In genomic region chr13:102391911-102392310, GRCm38 (mm10) we compare ENCODE assay signal across 22 mouse cellular contexts.
DNase-seq lines count a peak whose midpoint lies in the region; ATAC-seq and TF ChIP-seq lines count a peak whose summit lies in the region.
"Had no signal": no experiment of that assay in that cellular context is flagged by ENCODE, and none has a peak within 500 bp of the region (broad histone marks: within the 10 kb centered on the region; RNA-seq: fewer than 3 reads in every experiment).

No protein-coding gene starts in this region.

- no peak overlapping the region for H3K4me2 ChIP-seq in heart, embryonic 14.5 days (ENCODE audit: low read length)
- H3K4me2 ChIP-seq in kidney, embryonic 15.5 days = no peak overlapping the region
- H3K4me2 ChIP-seq: embryonic facial prominence, embryonic 15.5 days; hindbrain, embryonic 12.5 days had no signal

- TF ChIP-seq CTCF in heart, adult 2 months (IDR thresholded peaks at IDR 0.05) = no peak

- peaks cover 6% of the 10 kb centered on the region; the same call in 1 of the 2 replicates for H3K9me3 ChIP-seq in heart, embryonic 14.5 days (ENCODE audit: control insufficient read depth, low read length)
- no peaks in the 10 kb centered on the region for H3K9me3 ChIP-seq in kidney, embryonic 15.5 days (replicated peaks)
- H3K9me3 ChIP-seq: embryonic facial prominence, embryonic 15.5 days; hindbrain, embryonic 12.5 days had no signal

- no peak overlapping the region for H3K4me3 ChIP-seq in heart, adult 2 months
- H3K4me3 ChIP-seq in heart, embryonic 14.5 days (ENCODE audit: control insufficient read depth in 1 of 2, insufficient read depth in 1 of 2, low read depth in 1 of 2, low read length in 2 of 2) = no peak overlapping the region
- no peak overlapping the region for H3K4me3 ChIP-seq in kidney, embryonic 15.5 days (replicated peaks)
- H3K4me3 ChIP-seq: embryonic facial prominence, embryonic 15.5 days; erythroblast, embryonic 14.5 days; forebrain, embryonic 10.5 days; gastrocnemius, adult 2 months; hindbrain, embryonic 12.5 days had no signal

- 53% methylated on average over 2 of the region's 2 CpGs for WGBS in heart, adult 2 months
- 42% methylated on average over 2 of the region's 2 CpGs for whole genome bisulfite sequencing in heart, embryonic 14.5 days
- 64% methylated on average over 2 of the region's 2 CpGs for WGBS in kidney, embryonic 15.5 days

- H3K4me1 ChIP-seq in heart, adult 2 months (ENCODE audit: control insufficient read depth, insufficient read depth, low read length) = peaks cover 2% of the 10 kb centered on the region
- H3K4me1 ChIP-seq in heart, embryonic 14.5 days (ENCODE audit: control insufficient read depth in 2 of 2, insufficient read depth in 2 of 2, low read length in 2 of 2) = peaks cover 7 to 12% of the 10 kb centered on the region in 2 experiments
- peaks cover 22% of the 10 kb centered on the region for H3K4me1 ChIP-seq in kidney, embryonic 15.5 days
- H3K4me1 ChIP-seq: embryonic facial prominence, embryonic 15.5 days had no signal

- intact Hi-C loops in heart, adult 2 months (cut with DNase I) = loop anchor here (2.0 to 10.0 kb wide), 2 partner anchors 65 to 253 kb away; no protein-coding TSS in a partner anchor
- intact Hi-C loops in heart, postnatal 36 days (cut with DNase I) = loop anchor here (5.0 kb wide), 1 partner anchor 60 kb away; no protein-coding TSS in a partner anchor
- intact Hi-C loops in heart, postnatal 25 days (cut with DNase I) = loop anchor here (5.0 kb wide), 1 partner anchor 65 kb away; no protein-coding TSS in a partner anchor
- intact Hi-C loops in heart, postnatal 10 days (cut with DNase I) = no loop called here

- no peak for TF ChIP-seq EP300 in heart, adult 2 months (IDR thresholded peaks at IDR 0.05; ENCODE audit: insufficient read depth, low read depth, low read length)

- H3K36me3 ChIP-seq in heart, adult 2 months (ENCODE audit: control insufficient read depth, insufficient read depth, low read length) = peaks cover 3% of the 10 kb centered on the region
- H3K36me3 ChIP-seq in heart, embryonic 14.5 days (ENCODE audit: control insufficient read depth, insufficient read depth, low read length) = no peaks in the 10 kb centered on the region
- H3K36me3 ChIP-seq in kidney, embryonic 15.5 days = no peaks in the 10 kb centered on the region
- H3K36me3 ChIP-seq: embryonic facial prominence, embryonic 15.5 days; forebrain, embryonic 10.5 days; hindbrain, embryonic 12.5 days had no signal

- peak overlapping the region; percentile 80 for H3K27ac ChIP-seq in heart, adult 2 months
- H3K27ac ChIP-seq in heart, embryonic 14.5 days (replicated peaks in 1 of 2; ENCODE audit: control insufficient read depth in 1 of 2, insufficient read depth in 1 of 2, low read depth in 2 of 2, low read length in 2 of 2) = peak overlapping the region; percentile 51 to 83
- H3K27ac ChIP-seq in kidney, embryonic 15.5 days = peak overlapping the region; percentile 82
- H3K27ac ChIP-seq: embryonic facial prominence, embryonic 15.5 days; forebrain, embryonic 10.5 days; gastrocnemius, adult 2 months; hindbrain, embryonic 12.5 days had no signal

- no peak; the same call in 1 of the 2 replicates for ATAC-seq in heart, embryonic 14.5 days (ENCODE audit: insufficient number of reproducible peaks, insufficient read depth, low FRiP score, low read depth)
- ATAC-seq in kidney, embryonic 15.5 days (replicated peaks; ENCODE audit: low FRiP score) = no peak
- ATAC-seq: forebrain, embryonic 14.5 days; hindbrain, embryonic 16.5 days; inflammation-experienced regulatory T-cells, adult 6 months; intestine, postnatal 0 days had no signal

- TF ChIP-seq POLR2A in heart, adult 2 months (IDR thresholded peaks at IDR 0.05; ENCODE audit: insufficient read depth, low read depth, low read length) = no peak

- no peak overlapping the region for H3K9ac ChIP-seq in heart, adult 2 months (ENCODE audit: low read depth, low read length)
- no peak overlapping the region for H3K9ac ChIP-seq in heart, embryonic 14.5 days (ENCODE audit: low read length)
- H3K9ac ChIP-seq in kidney, embryonic 15.5 days = no peak overlapping the region
- H3K9ac ChIP-seq: embryonic facial prominence, embryonic 15.5 days; hindbrain, embryonic 12.5 days had no signal

- no peaks in the 10 kb centered on the region for H3K79me2 ChIP-seq in heart, adult 2 months (replicated peaks; ENCODE audit: control insufficient read depth, insufficient read depth, low read length)

- DNase-seq in heart, adult 2 months = no peak
- no peak for DNase-seq in heart, postnatal 36 days
- DNase-seq in heart, postnatal 25 days (ENCODE audit: low spot score) = no peak
- DNase-seq in kidney, postnatal 10 days = no peak
- DNase-seq in heart, postnatal 10 days = peak; percentile 25
- DNase-seq: adrenal gland, postnatal 10 days; cerebellum, adult 11 months; cerebellum, adult 8-10 months; cerebellum, postnatal 14 days; embryo, embryonic 11 days; gastrocnemius, adult 2 months; gastrocnemius, postnatal 25 days had no signal

- no peaks in the 10 kb centered on the region for H3K27me3 ChIP-seq in heart, adult 2 months (ENCODE audit: control insufficient read depth, insufficient read depth, low read length)
- no peaks in the 10 kb centered on the region for H3K27me3 ChIP-seq in heart, embryonic 14.5 days (ENCODE audit: control insufficient read depth, insufficient read depth, low read length)
- no peaks in the 10 kb centered on the region for H3K27me3 ChIP-seq in kidney, embryonic 15.5 days
- H3K27me3 ChIP-seq: embryonic facial prominence, embryonic 15.5 days had no signal

Comparison
In these comparisons a context has a peak if more than half of its experiments do, and no peak if none do; other contexts are left out.
1. DNase-seq: peak in heart, postnatal 10 days (2 of 2); none in heart, adult 2 months (0 of 2), heart, postnatal 36 days (0 of 2), heart, postnatal 25 days (single experiment) and kidney, postnatal 10 days (single experiment).
2. Peak in every context shown above with its lines, with median percentiles within 50 percentile points of each other: H3K27ac ChIP-seq.